Mouse (Mus musculus): ENCODE data around the gene Grpel1. TPM values are rescaled to one million over a fixed set of nuclear protein-coding genes. Genes with fewer than 3 reads are reported as not detected.

Grpel1 gene
- total RNA-seq (2017): 16.3 and 18.2 TPM in 2 replicates

GRCm38 (mm10) chr5:36464709-36465661 is at the start of gene Grpel1:
Grpel1 (plus strand) TSS chr5:36464998.
- ATAC-seq (ENCODE audit: extremely low read depth, insufficient number of reproducible peaks, low FRiP score, poor library complexity, severe bottlenecking): peak; percentile 92

- no peak for ATAC-seq (ENCODE audit: extremely low read depth, insufficient number of reproducible peaks, low FRiP score, poor library complexity, severe bottlenecking)
These were observed 44.9 kb upstream of the Grpel1 start for GRCm38 (mm10) chr5:36419861-36420260.

DNA sequence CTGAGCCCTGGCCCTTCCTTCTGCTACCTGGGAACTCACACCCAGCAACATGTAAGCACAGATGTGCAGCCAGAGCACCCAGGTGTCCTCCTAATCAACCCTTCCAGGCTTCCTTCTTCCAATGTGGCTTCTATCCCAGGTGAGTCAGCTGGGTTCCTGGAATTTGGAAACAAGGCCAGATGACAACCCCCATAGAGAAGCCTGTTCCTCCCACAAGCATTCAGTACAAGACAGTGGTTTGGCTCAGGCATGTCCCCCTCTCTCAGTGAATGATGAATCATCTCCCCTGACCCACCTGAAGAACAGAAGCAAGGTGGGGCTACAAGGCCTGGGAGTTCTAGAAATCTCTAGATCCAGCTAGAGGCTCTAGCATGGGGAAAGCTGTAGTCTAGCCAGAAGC is 42.1 kb upstream of the Grpel1 start:
- no peak for ATAC-seq (ENCODE audit: extremely low read depth, insufficient number of reproducible peaks, low FRiP score, poor library complexity, severe bottlenecking)

GRCm38 (mm10) chr5:36424676-36425075 is 40.1 kb upstream of the Grpel1 start:
- ATAC-seq (ENCODE audit: extremely low read depth, insufficient number of reproducible peaks, low FRiP score, poor library complexity, severe bottlenecking): no peak

DNA sequence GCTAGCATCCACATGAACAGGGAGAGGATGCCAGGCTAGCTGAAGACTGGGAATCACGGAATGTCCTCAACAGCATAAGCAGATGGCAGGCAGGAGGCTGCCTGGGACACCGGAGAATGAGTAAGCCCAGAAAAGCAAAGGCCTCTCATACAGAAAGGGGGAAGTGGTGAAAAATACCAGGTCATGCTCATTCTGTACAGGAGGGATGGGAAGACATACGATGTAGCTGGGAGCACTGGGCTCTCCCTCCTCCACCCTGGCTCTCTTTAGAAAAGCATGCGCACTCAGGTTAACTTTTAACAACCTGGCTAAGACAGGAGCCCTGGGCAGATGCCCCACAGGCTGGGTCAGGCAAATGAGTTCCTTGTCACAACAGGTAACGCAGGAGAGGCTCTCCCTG is 38.4 kb upstream of the Grpel1 start:
- no peak for ATAC-seq (ENCODE audit: extremely low read depth, insufficient number of reproducible peaks, low FRiP score, poor library complexity, severe bottlenecking)

- no peak for ATAC-seq (ENCODE audit: extremely low read depth, insufficient number of reproducible peaks, low FRiP score, poor library complexity, severe bottlenecking)
These were observed 37.0 kb upstream of the Grpel1 start for GRCm38 (mm10) chr5:36427831-36428230.

- ATAC-seq (ENCODE audit: extremely low read depth, insufficient number of reproducible peaks, low FRiP score, poor library complexity, severe bottlenecking): no peak
These were observed 35.2 kb upstream of the Grpel1 start for GRCm38 (mm10) chr5:36429551-36429950.

- ATAC-seq (ENCODE audit: extremely low read depth, insufficient number of reproducible peaks, low FRiP score, poor library complexity, severe bottlenecking): no peak
These were observed 33.1 kb upstream of the Grpel1 start for GRCm38 (mm10) chr5:36431711-36432110.

DNA sequence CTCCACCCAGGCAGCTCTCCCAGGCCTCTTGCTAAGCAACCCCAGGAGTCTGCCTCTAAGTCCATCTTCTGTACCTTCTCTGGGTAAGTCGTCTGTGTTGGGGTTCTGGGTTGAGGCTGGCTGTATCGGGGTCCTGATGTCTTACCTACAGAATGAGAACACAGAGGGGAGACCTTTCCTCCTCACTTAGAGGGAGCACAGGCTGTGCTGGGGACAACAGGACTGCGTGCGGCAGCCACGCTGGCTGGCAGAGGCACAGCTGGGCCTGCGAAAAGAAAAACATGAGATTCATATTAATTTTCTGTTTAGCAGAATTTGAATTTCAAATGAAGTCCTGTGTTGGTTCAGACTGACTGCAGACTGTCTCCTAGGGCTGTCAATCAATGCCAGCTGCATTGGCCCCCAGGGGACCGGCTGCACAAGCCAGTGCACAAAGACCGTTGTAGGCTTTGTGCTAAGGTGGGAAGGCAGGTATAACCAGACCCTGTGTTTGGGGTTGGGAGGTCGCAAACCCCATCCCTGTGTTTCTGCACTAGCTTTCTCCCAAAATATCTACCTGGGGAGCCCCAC is 30.3 kb upstream of the Grpel1 start:
- ATAC-seq (ENCODE audit: extremely low read depth, insufficient number of reproducible peaks, low FRiP score, poor library complexity, severe bottlenecking): no peak

GRCm38 (mm10) chr5:36436858-36437257 is 27.9 kb upstream of the Grpel1 start:
- ATAC-seq (ENCODE audit: extremely low read depth, insufficient number of reproducible peaks, low FRiP score, poor library complexity, severe bottlenecking): no peak

DNA sequence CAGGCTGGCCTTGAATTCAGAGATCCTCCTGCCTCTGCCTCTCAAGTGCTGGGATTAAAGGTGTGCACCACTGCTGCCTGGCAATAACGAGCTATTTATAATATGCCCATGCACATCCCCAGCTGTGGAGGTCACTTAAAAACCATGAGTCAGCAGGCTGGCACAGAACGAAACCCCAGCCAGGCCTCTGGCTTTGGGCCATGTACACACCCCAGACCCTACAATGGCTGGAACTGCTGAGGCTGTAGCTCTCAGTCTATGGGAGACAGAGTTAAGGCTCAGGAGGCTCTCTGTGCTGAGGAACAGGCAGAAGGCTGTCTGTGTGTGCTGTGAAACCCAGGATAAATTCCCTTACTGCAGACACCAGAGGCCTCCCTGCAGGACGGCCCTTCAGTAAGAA is 24.1 kb upstream of the Grpel1 start:
- ATAC-seq (ENCODE audit: extremely low read depth, insufficient number of reproducible peaks, low FRiP score, poor library complexity, severe bottlenecking): no peak

GRCm38 (mm10) chr5:36444611-36445010 is 20.2 kb upstream of the Grpel1 start:
- no peak for ATAC-seq (ENCODE audit: extremely low read depth, insufficient number of reproducible peaks, low FRiP score, poor library complexity, severe bottlenecking)

GRCm38 (mm10) chr5:36445028-36445427 is 19.8 kb upstream of the Grpel1 start:
- ATAC-seq (ENCODE audit: extremely low read depth, insufficient number of reproducible peaks, low FRiP score, poor library complexity, severe bottlenecking): no peak

DNA sequence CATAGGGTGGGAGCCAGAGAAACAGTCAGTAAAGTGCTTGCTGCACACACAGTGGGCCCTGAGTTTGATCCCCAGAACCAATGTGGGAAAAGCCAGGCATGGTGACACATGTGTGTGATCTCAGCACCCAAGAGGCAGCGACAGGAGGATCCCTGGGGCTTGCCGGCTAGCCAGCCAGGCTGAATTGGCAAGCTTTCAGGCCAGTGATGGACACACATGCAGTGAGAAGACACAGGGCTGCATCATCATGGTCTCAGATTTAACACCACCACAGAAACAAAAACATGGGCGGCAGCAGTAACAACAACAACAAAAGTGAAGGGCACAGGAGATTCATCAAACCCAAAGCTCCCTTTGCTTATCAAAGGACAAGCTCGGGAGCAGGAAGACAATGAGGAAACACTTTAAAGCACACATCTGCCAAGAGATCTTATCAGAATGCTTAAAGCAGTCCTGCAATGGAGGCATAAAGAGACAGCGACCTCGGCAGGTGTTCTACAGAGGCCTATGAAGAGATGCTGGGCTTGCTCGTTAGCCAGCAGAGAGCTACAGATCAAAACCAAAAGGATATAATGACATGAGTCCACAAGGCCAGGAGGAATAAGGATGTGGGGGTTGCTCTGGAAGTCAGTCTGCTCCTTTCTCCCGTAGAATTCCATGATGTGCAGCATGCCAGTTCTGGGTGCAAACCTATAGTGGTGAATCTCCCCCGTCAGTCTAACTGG is 18.5 kb upstream of the Grpel1 start:
- no peak for ATAC-seq (ENCODE audit: extremely low read depth, insufficient number of reproducible peaks, low FRiP score, poor library complexity, severe bottlenecking)

- no peak for ATAC-seq (ENCODE audit: extremely low read depth, insufficient number of reproducible peaks, low FRiP score, poor library complexity, severe bottlenecking)
These were observed 16.9 kb upstream of the Grpel1 start for GRCm38 (mm10) chr5:36447872-36448271.

- no peak for ATAC-seq (ENCODE audit: extremely low read depth, insufficient number of reproducible peaks, low FRiP score, poor library complexity, severe bottlenecking)
These were observed 15.0 kb upstream of the Grpel1 start for GRCm38 (mm10) chr5:36449710-36450358.

- ATAC-seq (ENCODE audit: extremely low read depth, insufficient number of reproducible peaks, low FRiP score, poor library complexity, severe bottlenecking): no peak
These were observed 13.7 kb upstream of the Grpel1 start for GRCm38 (mm10) chr5:36451119-36451518.

- no peak for ATAC-seq (ENCODE audit: extremely low read depth, insufficient number of reproducible peaks, low FRiP score, poor library complexity, severe bottlenecking)
These were observed 12.9 kb upstream of the Grpel1 start for GRCm38 (mm10) chr5:36451872-36452389.

- peak; percentile 59; the same call in 1 of the 2 replicates for ATAC-seq (ENCODE audit: extremely low read depth, insufficient number of reproducible peaks, low FRiP score, poor library complexity, severe bottlenecking)
These were observed 12.0 kb upstream of the Grpel1 start for GRCm38 (mm10) chr5:36452821-36453220.
